ENCODE assay signal across 21 mouse cellular contexts in genomic region chr13:95475124-95475523, GRCm38 (mm10). TPM values are rescaled to one million over a fixed set of nuclear protein-coding genes. Genes with fewer than 3 reads are reported as not detected.
"Had no signal": no experiment of that assay in that cellular context is flagged by ENCODE, and none has a peak within 500 bp of the region (broad histone marks: within the 10 kb centered on the region; RNA-seq: fewer than 3 reads in every experiment).

No protein-coding gene starts in this region.

- H3K4me3 ChIP-seq: intestine, embryonic 15.5 days; limb, embryonic 10.5 days; lung, embryonic 15.5 days; midbrain, embryonic 12.5 days had no signal

- H3K27ac ChIP-seq: intestine, embryonic 15.5 days; limb, embryonic 10.5 days; lung, embryonic 15.5 days; midbrain, embryonic 12.5 days had no signal

- H3K4me1 ChIP-seq: intestine, embryonic 15.5 days; limb, embryonic 10.5 days; lung, embryonic 15.5 days; midbrain, embryonic 12.5 days had no signal

- H3K9ac ChIP-seq: intestine, embryonic 15.5 days; lung, embryonic 15.5 days; midbrain, embryonic 12.5 days had no signal

- H3K9me3 ChIP-seq: intestine, embryonic 15.5 days; limb, embryonic 10.5 days; lung, embryonic 15.5 days; midbrain, embryonic 12.5 days had no signal

- H3K36me3 ChIP-seq: intestine, embryonic 15.5 days; limb, embryonic 10.5 days; lung, embryonic 15.5 days; midbrain, embryonic 12.5 days had no signal

- H3K4me2 ChIP-seq: intestine, embryonic 15.5 days; lung, embryonic 15.5 days; midbrain, embryonic 12.5 days had no signal

- H3K27me3 ChIP-seq: intestine, embryonic 15.5 days; lung, embryonic 15.5 days had no signal

- DNase-seq: kidney, adult 18-20 months; kidney, postnatal 10 days; lung, postnatal 14 days; right cerebral cortex, adult 18-20 months; right cerebral cortex, postnatal 25 days; thymus, adult 18-20 months; thymus, postnatal 14 days had no signal

- ATAC-seq: intestine, embryonic 15.5 days had no signal

RNA-seq across cellular contexts. Expression of gene S100z, which starts 3.4 kb away (rescaled TPM):
- total RNA-seq: layer of hippocampus, adult 8-10 months; layer of hippocampus, postnatal 14 days; left cerebral cortex, adult 18-20 months; left cerebral cortex, postnatal 10 days; midbrain, postnatal 0 days had no signal
- polyA plus RNA-seq: kidney, embryonic 14.5 days; large intestine, adult 2 months; limb, embryonic 10.5 days; limb, embryonic 14.5 days; lung, embryonic 15.5 days; midbrain, embryonic 12.5 days; midbrain, postnatal 0 days; neural tube, embryonic 14.5 days; stomach, embryonic 14.5 days had no signal

RNA-seq across cellular contexts. Expression of gene Crhbp, which starts 30.4 kb away (rescaled TPM):
- polyA plus RNA-seq: kidney, embryonic 14.5 days; large intestine, adult 2 months had no signal

RNA-seq across cellular contexts. Expression of gene F2rl1, which starts 49.9 kb away (rescaled TPM):
- polyA plus RNA-seq: limb, embryonic 10.5 days; neural tube, embryonic 14.5 days had no signal
